Mouse (Mus musculus) heart, adult 11 months (tissue): ENCODE data around the gene Pex13.

Experiments
- DNase-seq: peaks from one replicate; pipeline ENCODE4 v3.0.0; 2022

Gene Pex13

DNA sequence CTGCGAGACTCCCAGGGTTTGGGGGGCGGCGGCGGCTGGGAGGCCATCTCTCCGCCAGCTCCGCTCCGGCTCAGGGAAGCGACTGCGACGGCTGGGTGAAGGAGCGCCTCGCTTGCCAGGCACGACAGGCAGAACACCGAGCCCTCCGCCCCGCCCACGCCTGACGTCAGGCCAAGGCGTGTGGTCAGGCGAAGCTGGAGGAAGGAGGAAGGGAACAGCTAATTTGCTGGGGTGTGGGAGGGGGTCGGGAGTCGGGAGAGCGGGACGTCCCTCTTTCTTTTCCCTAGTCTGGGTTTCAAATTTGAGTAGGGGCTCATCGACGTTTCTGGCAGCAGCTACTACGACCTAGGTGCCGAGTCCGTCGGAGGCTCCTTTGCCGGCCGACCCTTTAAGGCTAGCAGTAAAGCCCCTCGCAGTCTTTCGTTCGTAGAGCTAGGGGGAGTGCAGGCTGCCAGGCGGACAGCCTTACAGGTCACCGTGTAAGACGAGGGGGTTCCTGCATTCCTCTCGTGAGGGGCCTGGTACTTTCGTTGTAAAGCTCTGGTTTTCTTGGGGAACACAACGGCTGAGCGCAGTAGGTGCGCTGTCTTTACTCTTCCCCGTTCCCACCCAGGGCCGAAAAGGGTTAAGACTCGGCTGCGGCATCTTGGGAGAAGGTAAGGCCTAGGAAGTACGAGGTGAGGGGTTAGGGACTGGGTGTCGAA, at the start of gene Pex13:
TSS of gene Pex13 (minus strand) at position 162 of the 704 bp plus-strand sequence.
- DNase-seq = peak; percentile 99

GRCm38 (mm10) chr11:23712299-23712698, 46.5 kb upstream of the Pex13 start:
- peak; percentile 66 for DNase-seq

DNA sequence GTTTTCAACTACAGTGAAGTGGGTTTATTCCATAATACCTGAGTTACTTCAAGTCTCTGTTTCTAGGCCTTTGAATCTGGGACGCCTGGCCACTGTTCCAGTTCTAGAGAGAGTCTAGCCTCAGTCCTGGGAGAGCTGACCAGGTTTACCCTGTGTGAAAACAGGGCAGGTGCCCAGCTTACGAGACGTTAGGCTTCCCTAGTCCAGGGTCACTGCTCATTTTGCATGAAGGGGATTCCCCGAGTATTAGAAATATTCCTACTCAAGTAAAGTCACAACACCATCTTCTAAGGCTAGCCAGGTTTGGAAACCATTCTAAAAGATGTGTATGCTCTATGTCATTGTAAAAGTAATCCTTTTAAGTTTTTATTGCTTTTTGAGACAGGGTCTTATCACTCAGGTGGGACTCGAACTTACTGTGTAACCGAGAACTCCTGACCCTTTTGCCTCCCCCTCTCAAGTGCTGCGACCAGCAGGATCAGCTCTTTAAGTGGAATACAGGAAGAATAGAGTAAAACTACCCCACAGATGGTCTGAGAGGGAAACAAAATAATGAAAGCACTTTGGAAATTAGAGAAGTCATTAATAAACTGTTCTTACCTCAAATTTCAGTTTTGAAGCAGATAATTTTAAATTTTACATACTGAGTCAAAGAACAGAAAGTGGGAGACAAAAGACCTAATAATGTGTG, 39.0 kb upstream of the Pex13 start:
- peak; percentile 51 for DNase-seq

DNA sequence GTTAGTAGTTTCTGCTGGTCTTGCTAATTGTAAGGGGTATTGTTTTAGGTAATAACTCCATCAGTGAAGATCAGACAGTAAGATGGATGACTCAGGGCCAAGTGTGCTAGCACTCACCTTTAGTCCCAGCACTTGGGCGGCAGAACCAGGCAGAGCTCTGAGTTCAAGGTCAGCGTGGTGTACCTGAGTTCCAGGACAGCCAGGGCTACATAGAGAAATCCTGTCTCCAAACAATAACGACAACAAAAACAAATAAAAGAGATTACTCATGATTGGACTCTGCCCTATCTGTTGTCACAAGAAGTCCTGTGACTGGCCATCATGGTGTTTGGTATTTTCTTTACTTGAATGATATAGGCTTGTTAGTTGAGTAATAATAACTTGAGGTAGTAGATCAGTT, 36.1 kb upstream of the Pex13 start:
- peak; percentile 53 for DNase-seq

GRCm38 (mm10) chr11:23699414-23700095, 33.8 kb upstream of the Pex13 start:
- peak; percentile 18 for DNase-seq

DNA sequence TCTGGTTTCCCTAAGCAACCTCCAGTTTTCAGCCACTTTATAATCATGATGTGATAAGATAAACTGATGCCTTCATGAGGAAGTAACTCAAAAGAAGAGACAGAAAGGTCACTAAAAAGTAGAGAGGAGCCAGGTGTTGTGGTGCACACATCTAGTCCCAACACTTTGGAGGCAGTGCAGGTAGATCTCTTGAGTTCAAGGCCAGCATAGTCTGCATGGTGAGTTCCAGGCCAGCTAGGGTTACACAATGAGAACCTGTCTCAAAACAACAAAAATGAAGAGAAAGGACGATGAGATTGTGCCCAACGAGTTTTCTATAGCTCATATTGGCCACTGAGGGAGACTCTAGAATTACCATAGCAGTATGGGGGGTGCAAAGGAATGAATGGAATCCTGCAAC, 32.8 kb upstream of the Pex13 start:
- peak; percentile 60 for DNase-seq

GRCm38 (mm10) chr11:23695847-23696246, 30.1 kb upstream of the Pex13 start:
- no peak for DNase-seq

GRCm38 (mm10) chr11:23693286-23693685, 27.5 kb upstream of the Pex13 start:
- DNase-seq = peak; percentile 57

GRCm38 (mm10) chr11:23688060-23688459, 22.3 kb upstream of the Pex13 start:
- DNase-seq = no peak

- peak; percentile 78 for DNase-seq
These were observed 20.9 kb upstream of the Pex13 start for GRCm38 (mm10) chr11:23686671-23687070.

- no peak for DNase-seq
These were observed 16.8 kb upstream of the Pex13 start for GRCm38 (mm10) chr11:23682561-23682960.

- peak; percentile 83 for DNase-seq
These were observed 14.7 kb upstream of the Pex13 start for GRCm38 (mm10) chr11:23680435-23680950.

DNA sequence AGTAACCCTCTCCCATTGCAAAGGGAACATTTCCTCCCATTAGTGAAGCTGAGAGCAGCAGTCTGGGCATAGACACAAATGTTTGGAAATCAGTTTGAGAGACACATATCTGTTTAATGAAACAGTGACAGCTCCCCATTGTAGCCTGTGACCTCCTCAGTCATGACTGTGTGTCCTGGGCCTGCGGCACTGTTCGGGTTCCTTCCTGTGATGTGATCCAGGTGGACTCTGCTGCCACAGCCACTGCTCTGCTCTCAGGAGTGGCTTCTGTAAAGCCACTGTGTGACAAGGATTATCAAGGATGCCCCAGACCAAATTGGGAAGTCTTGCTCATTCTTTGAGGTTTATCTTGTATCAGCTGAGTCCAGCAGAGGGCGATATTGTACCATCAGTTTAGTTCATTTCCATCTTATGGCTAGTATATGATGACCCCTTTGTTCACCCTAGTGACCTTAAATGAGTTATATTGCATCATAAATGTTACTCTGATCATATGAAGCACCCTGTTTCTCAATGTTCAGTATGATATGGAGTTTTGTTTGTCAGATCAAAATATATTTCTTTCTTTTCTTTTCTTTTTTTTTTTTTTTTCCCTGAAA, 13.4 kb upstream of the Pex13 start:
- peak; percentile 84 for DNase-seq

DNA sequence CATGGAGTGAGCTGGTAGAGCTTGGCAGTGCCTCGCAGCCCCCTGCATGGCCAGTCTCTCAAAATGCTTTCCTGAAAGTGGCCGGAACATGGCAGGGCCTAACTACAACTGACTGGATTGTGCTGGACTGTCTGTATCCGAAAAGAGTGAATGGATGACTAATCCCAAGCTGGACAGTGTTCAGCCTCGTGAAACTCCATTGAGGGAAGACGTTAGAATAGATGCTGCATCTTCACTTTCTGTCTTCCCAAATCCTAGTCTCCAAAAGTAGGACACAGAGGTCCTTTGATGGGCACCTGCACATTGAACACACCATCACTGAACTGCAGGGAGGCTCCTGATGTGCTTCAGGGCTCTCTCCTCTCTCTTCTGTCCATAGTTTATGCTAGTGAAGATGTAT, 10.3 kb upstream of the Pex13 start:
- DNase-seq = peak; percentile 77

DNA sequence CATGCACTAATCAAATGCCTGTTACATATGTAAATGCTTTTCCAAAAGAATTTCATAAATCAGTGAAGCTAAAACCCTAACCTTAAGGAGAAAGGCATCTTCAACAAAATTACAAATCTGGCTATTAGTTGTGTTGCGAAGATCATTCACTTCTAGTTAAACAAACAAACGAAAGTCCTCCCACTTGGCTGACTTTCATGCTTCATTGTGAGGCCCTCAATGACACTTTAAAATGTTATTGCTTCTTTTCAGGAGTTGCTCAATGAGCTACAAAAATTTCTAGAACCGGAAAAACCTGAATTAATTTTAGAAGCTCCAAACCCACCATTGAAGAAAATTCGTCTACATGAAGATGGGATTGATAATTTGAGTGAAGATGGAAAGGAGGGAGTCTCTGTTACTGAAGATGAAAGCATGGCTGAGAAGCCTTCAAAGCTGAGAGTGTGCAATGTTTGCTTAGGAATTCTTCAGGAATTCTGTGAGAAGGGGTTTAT, 6.5 kb upstream of the Pex13 start:
- peak; percentile 7 for DNase-seq

- DNase-seq = no peak
These were observed 1.4 kb upstream of the Pex13 start for GRCm38 (mm10) chr11:23667128-23667527.

DNA sequence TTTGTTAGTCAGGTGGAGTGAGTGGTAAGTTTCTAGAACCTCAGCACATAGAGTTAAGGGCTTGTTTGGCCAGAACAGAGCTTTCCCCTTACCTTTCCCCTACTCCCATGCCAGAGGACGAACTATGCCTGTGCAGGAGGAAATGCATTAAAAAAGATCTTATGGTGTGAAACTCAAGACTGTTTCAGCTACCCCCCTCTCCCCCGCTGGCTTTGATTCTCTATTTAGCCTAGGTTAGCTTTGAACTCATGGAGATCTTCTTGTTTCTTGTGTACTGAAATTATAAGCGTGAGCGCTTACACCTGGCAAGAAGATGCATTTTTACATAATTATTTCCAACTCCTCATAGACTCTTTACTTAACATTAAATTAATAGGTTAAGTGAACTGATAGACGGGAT, 767 bp upstream of the Pex13 start:
- no peak for DNase-seq

DNA sequence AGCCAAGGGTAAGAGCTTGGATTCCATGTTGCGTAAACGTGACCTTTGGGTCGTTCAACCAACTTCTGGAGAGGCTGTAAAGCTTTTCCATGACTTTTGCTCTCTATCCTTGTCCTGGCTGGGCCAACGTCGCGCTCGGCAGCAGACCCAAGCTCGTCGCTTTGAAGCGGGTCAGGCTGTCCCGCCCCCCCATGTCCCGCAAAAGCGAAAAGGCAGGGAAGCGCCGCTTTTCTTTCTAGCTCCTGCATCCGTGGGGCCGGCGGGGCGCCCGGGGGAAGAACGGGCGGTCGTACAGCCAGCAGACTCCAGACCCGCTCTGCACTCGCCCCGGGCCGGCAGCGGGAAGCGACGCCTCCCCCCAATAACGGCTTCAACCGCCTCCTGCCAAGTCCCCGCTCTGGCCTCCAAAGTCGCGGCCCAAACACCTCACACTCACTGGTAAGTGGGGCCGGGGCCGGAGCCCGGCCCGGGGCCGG, 410 bp downstream of the Pex13 start, which contains the start of gene Pus10:
TSS of gene Pus10 (plus strand) at position 364 of the 476 bp plus-strand sequence.
- DNase-seq = no peak

- no peak for DNase-seq
These were observed 1.5 kb downstream of the Pex13 start for GRCm38 (mm10) chr11:23664232-23664631.

GRCm38 (mm10) chr11:23657791-23658190, 8.0 kb downstream of the Pex13 start:
- DNase-seq = no peak

- DNase-seq = no peak
These were observed 12.1 kb downstream of the Pex13 start for GRCm38 (mm10) chr11:23653666-23654065.

GRCm38 (mm10) chr11:23647835-23648234, 17.9 kb downstream of the Pex13 start:
- DNase-seq = no peak

DNA sequence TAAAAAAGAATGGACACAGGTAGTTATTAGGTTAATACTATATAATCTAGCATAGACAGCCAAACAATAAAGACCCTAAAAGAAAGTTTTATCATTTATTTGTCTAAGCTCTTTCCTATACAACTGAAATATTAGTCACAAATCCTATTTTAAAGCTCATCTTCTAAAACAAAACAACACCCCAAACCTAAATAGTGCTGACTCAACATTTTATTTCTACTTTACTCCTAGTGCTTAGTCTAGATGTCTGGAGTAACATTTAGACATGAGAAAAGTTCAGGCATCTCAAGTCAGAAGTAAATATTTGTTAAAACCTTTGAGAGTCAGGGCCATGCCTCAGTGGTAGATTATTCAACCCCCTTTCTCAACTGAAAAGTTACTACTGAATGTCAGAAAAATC, 18.3 kb downstream of the Pex13 start:
- DNase-seq = no peak
